Mouse (Mus musculus): ENCODE data around the gene Cstf1.

- TF ChIP-seq CTCF (IDR thresholded peaks at IDR 0.05) (no peak), EP300 (IDR thresholded peaks at IDR 0.05) (peak; percentile 55; the same call in 1 of the 2 replicates)
Observed at GRCm38 (mm10) chr2:172411091-172411490, 40.6 kb downstream of the Cstf1 start.
